Mouse (Mus musculus) neutrophil, adult 5-6 weeks (primary cell): ENCODE data around the gene Gm10354. TPM values are rescaled to one million over a fixed set of nuclear protein-coding genes. Genes with fewer than 3 reads are reported as not detected.
"Not testable (repeated sequence)": the region's sequence is repeated elsewhere in the genome, so short reads cannot be mapped to it uniquely, and the experiment has no call there.

Experiments
- ATAC-seq: fragments of 151-379, 151-347 bp; 2 replicates; pipeline ENCODE4 v1.8.0; 2017; ENCODE audit warnings: mild to moderate bottlenecking, moderate TSS enrichment; ENCODE audit not compliant: insufficient number of reproducible peaks, poor library complexity, low FRiP score, severe bottlenecking; ENCODE audit errors: extremely low read depth
- total RNA-seq: library from RNA; stranded (forward); fragments of 200-1000 nt; gene quantifications from 2 replicates; pipeline ENCODE4 v1.2.3, GENCODE M21; 2017

Gm10354 gene
- total RNA-seq, 1 experiment from 2014 or later = not detected

- ATAC-seq = not testable (repeated sequence)
Measured at GRCm38 (mm10) chr5:14963821-14964220, 14.9 kb downstream of the Gm10354 start.

GRCm38 (mm10) chr5:14961502-14961901 lies 17.2 kb downstream of the Gm10354 start:
- not testable (repeated sequence) for ATAC-seq

- ATAC-seq = not testable (repeated sequence)
Measured at GRCm38 (mm10) chr5:14955928-14956706, 22.6 kb downstream of the Gm10354 start.

GRCm38 (mm10) chr5:14953587-14953986 lies 25.1 kb downstream of the Gm10354 start:
- not testable (repeated sequence) for ATAC-seq

- ATAC-seq = not testable (repeated sequence)
Measured at GRCm38 (mm10) chr5:14952749-14953148, 26.0 kb downstream of the Gm10354 start.

- not testable (repeated sequence) for ATAC-seq
Measured at GRCm38 (mm10) chr5:14951822-14952221, 26.9 kb downstream of the Gm10354 start.

GRCm38 (mm10) chr5:14947482-14948198 lies 31.1 kb downstream of the Gm10354 start:
- not testable (repeated sequence) for ATAC-seq

GRCm38 (mm10) chr5:14945524-14945923 lies 33.2 kb downstream of the Gm10354 start:
- not testable (repeated sequence) for ATAC-seq

GRCm38 (mm10) chr5:14941043-14941442 lies 37.7 kb downstream of the Gm10354 start:
- ATAC-seq = not testable (repeated sequence)

- not testable (repeated sequence) for ATAC-seq
Measured at GRCm38 (mm10) chr5:14938329-14938728, 40.4 kb downstream of the Gm10354 start, which contains the start of gene Speer4e. Gene Speer4e (minus strand): TSS chr5:14938429.

- not testable (repeated sequence) for ATAC-seq
Measured at GRCm38 (mm10) chr5:14933721-14934120, 45.0 kb downstream of the Gm10354 start.

GRCm38 (mm10) chr5:14927047-14927446 lies 51.7 kb downstream of the Gm10354 start:
- not testable (repeated sequence) for ATAC-seq

Other genes with a start within 250 kb of the Gm10354 start
- not detected in 2 replicates for gene Gm9758, start 64.0 kb downstream of the Gm10354 start, total RNA-seq
- gene Speer4e, start 40.5 kb downstream of the Gm10354 start, total RNA-seq = not detected in 2 replicates
- gene Gm17019, start 54.1 kb upstream of the Gm10354 start, total RNA-seq = not detected in 2 replicates